Mouse (Mus musculus) inflammation-experienced regulatory T-cells, adult 6 months (primary cell): ENCODE results near the gene Ly86. TPM values are rescaled to one million over a fixed set of nuclear protein-coding genes. Genes with fewer than 3 reads are reported as not detected.
A peak's percentile ranks its signal among the peaks of the same experiment; 100 is the strongest.

Experiments
- ATAC-seq: one replicate; pipeline ENCODE4 v1.8.0; 2017
- polyA plus RNA-seq, 3 experiments: library from polyadenylated mRNA; unstranded; fragments of 100-300 nt; shearing (Covaris generic); gene quantifications; one replicate each; pipeline ENCODE4 v1.2.1; 2017

The Ly86 gene
- polyA plus RNA-seq, 3 experiments from 2014 or later: 3.7 to 7.8 (median 6.4) TPM

- peak; percentile 63 for ATAC-seq
Measured at GRCm38 (mm10) chr13:37353868-37354267, 8.9 kb downstream of the Ly86 start.

GRCm38 (mm10) chr13:37354432-37354831, 9.4 kb downstream of the Ly86 start:
- ATAC-seq: no peak

- no peak for ATAC-seq
Measured at GRCm38 (mm10) chr13:37355642-37356331, 10.8 kb downstream of the Ly86 start.

- ATAC-seq: no peak
Measured at GRCm38 (mm10) chr13:37356549-37356948, 11.5 kb downstream of the Ly86 start.

GRCm38 (mm10) chr13:37358112-37358511, 13.1 kb downstream of the Ly86 start:
- no peak for ATAC-seq

GRCm38 (mm10) chr13:37361249-37361648, 16.2 kb downstream of the Ly86 start:
- no peak for ATAC-seq

GRCm38 (mm10) chr13:37364351-37364750, 19.3 kb downstream of the Ly86 start:
- no peak for ATAC-seq

- ATAC-seq: no peak
Measured at GRCm38 (mm10) chr13:37376411-37376810, 31.4 kb downstream of the Ly86 start.

- ATAC-seq: no peak
Measured at GRCm38 (mm10) chr13:37388222-37389202, 43.5 kb downstream of the Ly86 start.

GRCm38 (mm10) chr13:37389296-37389695, 44.3 kb downstream of the Ly86 start:
- no peak for ATAC-seq

- no peak for ATAC-seq
Measured at GRCm38 (mm10) chr13:37398791-37399190, 53.8 kb downstream of the Ly86 start.

GRCm38 (mm10) chr13:37399340-37399739, 54.3 kb downstream of the Ly86 start:
- ATAC-seq: no peak

- no peak for ATAC-seq
Measured at GRCm38 (mm10) chr13:37402421-37402820, 57.4 kb downstream of the Ly86 start.

- no peak for ATAC-seq
Measured at GRCm38 (mm10) chr13:37403708-37404107, 58.7 kb downstream of the Ly86 start.

- no peak for ATAC-seq
Measured at GRCm38 (mm10) chr13:37415696-37416095, 70.7 kb downstream of the Ly86 start.

GRCm38 (mm10) chr13:37423416-37423815, 78.4 kb downstream of the Ly86 start:
- ATAC-seq: no peak

GRCm38 (mm10) chr13:37424904-37425303, 79.9 kb downstream of the Ly86 start:
- ATAC-seq: no peak

- no peak for ATAC-seq
Measured at GRCm38 (mm10) chr13:37425406-37425805, 80.4 kb downstream of the Ly86 start.

GRCm38 (mm10) chr13:37426578-37427336, 81.7 kb downstream of the Ly86 start:
- no peak for ATAC-seq

- no peak for ATAC-seq
Measured at GRCm38 (mm10) chr13:37428496-37428895, 83.5 kb downstream of the Ly86 start.

GRCm38 (mm10) chr13:37429661-37430271, 84.8 kb downstream of the Ly86 start:
- ATAC-seq: no peak

- ATAC-seq: no peak
Measured at GRCm38 (mm10) chr13:37431707-37432106, 86.7 kb downstream of the Ly86 start.
